Mouse (Mus musculus): ENCODE measurements around the gene Slc25a30.

Slc25a30 gene

GRCm38 (mm10) chr14:75753991-75754817, 32.6 kb downstream of the Slc25a30 start, which contains the start of gene Cog3:
Gene Cog3, minus strand, starts transcription at chr14:75754517.
- in situ Hi-C loops (cut with MboI; ENCODE audit: unreplicated experiment in 2 of 2) = loop anchor here in 1 of 2 experiments (5.0 to 10.0 kb wide), 2 partner anchors 78 to 999 kb away; no protein-coding TSS in a partner anchor

- in situ Hi-C loops (cut with MboI; ENCODE audit: unreplicated experiment in 2 of 2) = loop anchor here in 1 of 2 experiments (5.0 to 10.0 kb wide), 2 partner anchors 79 to 998 kb away; no protein-coding TSS in a partner anchor
Measured at GRCm38 (mm10) chr14:75753206-75753605, 33.6 kb downstream of the Slc25a30 start.

- in situ Hi-C loops (cut with MboI; ENCODE audit: unreplicated experiment in 2 of 2) = loop anchor here in 1 of 2 experiments (5.0 to 10.0 kb wide), 2 partner anchors 81 to 996 kb away; no protein-coding TSS in a partner anchor
Measured at GRCm38 (mm10) chr14:75751040-75751439, 35.8 kb downstream of the Slc25a30 start.

GRCm38 (mm10) chr14:75749123-75749522, 37.7 kb downstream of the Slc25a30 start:
- in situ Hi-C loops (cut with MboI; ENCODE audit: unreplicated experiment in 2 of 2) = loop anchor here (10.0 to 25.0 kb wide), 2 partner anchors 424 to 1012 kb away; partner anchors contain the start of gene Esd (in 1 of the 2)

GRCm38 (mm10) chr14:75747960-75748359, 38.9 kb downstream of the Slc25a30 start:
- in situ Hi-C loops (cut with MboI; ENCODE audit: unreplicated experiment in 2 of 2) = loop anchor here (10.0 to 25.0 kb wide), 2 partner anchors 423 to 1011 kb away; partner anchors contain the start of gene Esd (in 1 of the 2)

- in situ Hi-C loops (cut with MboI; ENCODE audit: unreplicated experiment in 2 of 2) = loop anchor here (10.0 to 25.0 kb wide), 2 partner anchors 417 to 1005 kb away; partner anchors contain the start of gene Esd (in 1 of the 2)
Measured at GRCm38 (mm10) chr14:75741904-75742303, 44.9 kb downstream of the Slc25a30 start.

GRCm38 (mm10) chr14:75735597-75735996, 51.2 kb downstream of the Slc25a30 start:
- in situ Hi-C loops (cut with MboI; ENCODE audit: unreplicated experiment in 2 of 2) = loop anchor here in 1 of 2 experiments (25.0 kb wide), 1 partner anchor 998 kb away; the partner anchor contains the start of gene Esd

GRCm38 (mm10) chr14:75732631-75733030, 54.2 kb downstream of the Slc25a30 start:
- in situ Hi-C loops (cut with MboI; ENCODE audit: unreplicated experiment in 2 of 2) = loop anchor here in 1 of 2 experiments (25.0 kb wide), 1 partner anchor 995 kb away; the partner anchor contains the start of gene Esd

GRCm38 (mm10) chr14:75731361-75731760, 55.5 kb downstream of the Slc25a30 start:
- in situ Hi-C loops (cut with MboI; ENCODE audit: unreplicated experiment in 2 of 2) = loop anchor here in 1 of 2 experiments (25.0 kb wide), 1 partner anchor 994 kb away; the partner anchor contains the start of gene Esd

GRCm38 (mm10) chr14:75728111-75728510, 58.7 kb downstream of the Slc25a30 start:
- in situ Hi-C loops (cut with MboI; ENCODE audit: unreplicated experiment in 2 of 2) = loop anchor here (10.0 to 25.0 kb wide), 2 partner anchors 513 to 991 kb away; partner anchors contain the start of gene Esd (in 1 of the 2)

GRCm38 (mm10) chr14:75727046-75727445, 59.8 kb downstream of the Slc25a30 start:
- in situ Hi-C loops (cut with MboI; ENCODE audit: unreplicated experiment in 2 of 2) = loop anchor here (10.0 to 25.0 kb wide), 2 partner anchors 512 to 990 kb away; partner anchors contain the start of gene Esd (in 1 of the 2)

- in situ Hi-C loops (cut with MboI; ENCODE audit: unreplicated experiment in 2 of 2) = loop anchor here (5.0 to 25.0 kb wide), 3 partner anchors 508 to 661 kb away; no protein-coding TSS in a partner anchor
Measured at GRCm38 (mm10) chr14:75722816-75723215, 64.0 kb downstream of the Slc25a30 start.

- in situ Hi-C loops (cut with MboI; ENCODE audit: unreplicated experiment in 2 of 2) = loop anchor here (5.0 to 25.0 kb wide), 3 partner anchors 507 to 660 kb away; no protein-coding TSS in a partner anchor
Measured at GRCm38 (mm10) chr14:75721977-75722563, 64.8 kb downstream of the Slc25a30 start.

- in situ Hi-C loops (cut with MboI; ENCODE audit: unreplicated experiment in 2 of 2) = loop anchor here (5.0 to 25.0 kb wide), 3 partner anchors 505 to 658 kb away; no protein-coding TSS in a partner anchor
Measured at GRCm38 (mm10) chr14:75720121-75720520, 66.7 kb downstream of the Slc25a30 start.

- in situ Hi-C loops (cut with MboI; ENCODE audit: unreplicated experiment in 2 of 2) = loop anchor here (5.0 to 25.0 kb wide), 2 partner anchors 504 to 659 kb away; no protein-coding TSS in a partner anchor
Measured at GRCm38 (mm10) chr14:75716410-75716809, 70.4 kb downstream of the Slc25a30 start.

- in situ Hi-C loops (cut with MboI; ENCODE audit: unreplicated experiment in 2 of 2) = loop anchor here in 1 of 2 experiments (25.0 kb wide), 1 partner anchor 501 kb away; no protein-coding TSS in a partner anchor
Measured at GRCm38 (mm10) chr14:75713661-75714060, 73.2 kb downstream of the Slc25a30 start.

GRCm38 (mm10) chr14:75712687-75713086, 74.2 kb downstream of the Slc25a30 start:
- in situ Hi-C loops (cut with MboI; ENCODE audit: unreplicated experiment in 2 of 2) = loop anchor here in 1 of 2 experiments (25.0 kb wide), 1 partner anchor 500 kb away; no protein-coding TSS in a partner anchor

- in situ Hi-C loops (cut with MboI; ENCODE audit: unreplicated experiment in 2 of 2) = loop anchor here in 1 of 2 experiments (25.0 kb wide), 1 partner anchor 499 kb away; no protein-coding TSS in a partner anchor
Measured at GRCm38 (mm10) chr14:75711731-75712130, 75.1 kb downstream of the Slc25a30 start.
